Mouse (Mus musculus) forebrain, postnatal 0 days (tissue): ENCODE measurements around the gene Clps. TPM values are rescaled to one million over a fixed set of nuclear protein-coding genes. Genes with fewer than 3 reads are reported as not detected.

Experiments used
- ATAC-seq: fragments of 200-750 bp; cut with Nextera tagmentation; 2 replicates; pipeline ENCODE4 v1.8.0; 2017; ENCODE audit warnings: mild to moderate bottlenecking, moderate library complexity
- DNase-seq: peaks from one replicate; pipeline ENCODE4 v3.0.0-alpha.2; 2015
- H3K27ac ChIP-seq: fragments of 300-500 bp; sonication (generic); 2 replicates; pipeline ENCODE4 v1.5.1; 2014; ENCODE audit warnings: low read depth, mild to moderate bottlenecking, antibody characterized with exemption, low read length, moderate library complexity, mixed read lengths
- H3K27me3 ChIP-seq: fragments of 300-500 bp; sonication (generic); 2 replicates; pipeline ENCODE4 v1.6.1; 2014; ENCODE audit warnings: mild to moderate bottlenecking, low read length, mixed read lengths; ENCODE audit not compliant: insufficient read depth
- H3K36me3 ChIP-seq: fragments of 300-500 bp; sonication (generic); 2 replicates; pipeline ENCODE4 v1.6.1; 2014; ENCODE audit warnings: mild to moderate bottlenecking, moderate library complexity; ENCODE audit not compliant: insufficient read depth
- H3K4me1 ChIP-seq: fragments of 300-500 bp; sonication (generic); 2 replicates; pipeline ENCODE4 v1.6.1; 2014; ENCODE audit warnings: antibody characterized with exemption; ENCODE audit not compliant: insufficient read depth
- H3K4me2 ChIP-seq: fragments of 300-500 bp; sonication (generic); 2 replicates; pipeline ENCODE4 v1.6.1; 2014; ENCODE audit warnings: low read depth, mild to moderate bottlenecking, moderate library complexity
- H3K4me3 ChIP-seq: fragments of 300-500 bp; sonication (generic); 2 replicates; pipeline ENCODE4 v1.5.1; 2014; ENCODE audit warnings: low read depth, low read length, mixed read lengths
- H3K9ac ChIP-seq: fragments of 300-500 bp; sonication (generic); 2 replicates; pipeline ENCODE4 v1.6.1; 2014; ENCODE audit warnings: mild to moderate bottlenecking
- H3K9me3 ChIP-seq: fragments of 300-500 bp; sonication (generic); 2 replicates; pipeline ENCODE4 v1.6.1; 2016; ENCODE audit warnings: low read length
- CTCF ChIP-seq: sonication (generic); IDR thresholded peaks from 2 replicates; pipeline ENCODE4 v1.5.1; 2016; ENCODE audit warnings: antibody characterized with exemption, control low read depth, low read depth
- WGBS: fragments of 180-500 bp; shearing (Covaris S2); extraction: QIAGEN DNeasy Blood & Tissue Kit; methylation state at CpG from one replicate; pipeline ENCODE4 v1.1.7; 2014; 5-methylcytosine and 5-hydroxymethylcytosine counted together
- polyA plus RNA-seq: library from polyadenylated mRNA; unstranded; fragments of >200 nt; fragmentation: Nextera tagmentation; extraction: Ambion mirVana; gene quantifications from 2 replicates; pipeline ENCODE4 v1.2.1, GENCODE M21; 2015
- total RNA-seq: library from RNA; depleted of rRNA; stranded (reverse); fragments of >200 nt; gene quantifications from 2 replicates; pipeline ENCODE4 v1.2.3, GENCODE M21; 2014; rRNA removed

The Clps gene
- not detected in 2 replicates for total RNA-seq
- polyA plus RNA-seq = not detected in 2 replicates

DNA sequence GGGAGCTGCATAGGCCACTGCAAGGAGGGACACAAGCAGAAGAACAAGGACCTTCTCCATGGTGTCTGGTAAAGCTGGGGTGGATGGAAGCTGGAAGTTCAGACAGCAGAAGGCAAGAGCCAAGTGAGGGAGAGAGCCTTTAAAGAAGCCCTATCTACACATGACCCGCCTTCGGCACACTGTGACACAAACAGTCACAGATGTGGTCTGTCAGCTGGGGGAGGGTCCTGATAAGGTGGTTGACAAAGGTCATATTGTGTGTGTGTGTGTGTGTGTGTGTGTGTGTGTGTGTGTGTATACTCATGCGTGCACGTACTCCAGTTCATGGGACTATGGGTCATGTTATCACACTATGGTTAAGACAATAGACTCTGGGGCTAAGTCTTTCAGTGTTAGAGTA, at the start of gene Clps:
Gene Clps, minus strand, starts transcription at position 169 of the 400 bp plus-strand sequence.
- no peak for DNase-seq
- Histone ChIP-seq H3K4me3 (no peak within 1 kb of the TSS), H3K4me2 (no peak within 1 kb of the TSS), H3K27ac (no peak within 1 kb of the TSS), H3K27me3 (no peaks in the 10 kb centered on the region), H3K9me3 (no peaks in the 10 kb centered on the region), H3K36me3 (no peaks in the 10 kb centered on the region), H3K9ac (no peak within 1 kb of the TSS), H3K4me1 (no peaks in the 10 kb centered on the region)
- WGBS = 88% methylated on average over 4 of the region's 4 CpGs
- ATAC-seq = no peak
- no peak for TF ChIP-seq CTCF

DNA sequence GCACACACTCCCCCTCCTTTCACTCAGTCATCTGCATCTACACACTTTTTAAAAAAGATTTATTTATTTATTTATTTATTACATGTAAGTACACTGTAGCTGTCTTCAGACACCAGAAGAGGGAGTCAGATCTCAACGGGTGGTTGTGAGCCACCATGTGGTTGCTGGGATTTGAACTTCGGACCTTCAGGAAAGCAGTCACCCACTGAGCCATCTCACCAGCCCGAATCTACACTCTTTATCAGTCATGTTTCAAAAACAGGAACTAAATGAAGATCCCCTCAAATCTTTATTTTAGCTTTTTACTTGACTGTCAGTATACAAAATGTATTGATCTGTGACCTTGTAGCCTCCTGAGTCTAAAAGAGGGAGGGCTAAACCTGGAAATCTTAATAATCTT, 49.0 kb upstream of the Clps start:
- DNase-seq (no peak), ATAC-seq (no peak)
- Histone ChIP-seq H3K36me3 (peaks cover 30% of the 10 kb centered on the region), H3K27ac (no peak overlapping the region), H3K4me2 (no peak overlapping the region), H3K27me3 (no peaks in the 10 kb centered on the region), H3K9ac (no peak overlapping the region), H3K4me3 (no peak overlapping the region), H3K4me1 (no peaks in the 10 kb centered on the region), H3K9me3 (no peaks in the 10 kb centered on the region)
- TF ChIP-seq CTCF = no peak
- WGBS = 82% methylated on average over 3 of the region's 3 CpGs

DNA sequence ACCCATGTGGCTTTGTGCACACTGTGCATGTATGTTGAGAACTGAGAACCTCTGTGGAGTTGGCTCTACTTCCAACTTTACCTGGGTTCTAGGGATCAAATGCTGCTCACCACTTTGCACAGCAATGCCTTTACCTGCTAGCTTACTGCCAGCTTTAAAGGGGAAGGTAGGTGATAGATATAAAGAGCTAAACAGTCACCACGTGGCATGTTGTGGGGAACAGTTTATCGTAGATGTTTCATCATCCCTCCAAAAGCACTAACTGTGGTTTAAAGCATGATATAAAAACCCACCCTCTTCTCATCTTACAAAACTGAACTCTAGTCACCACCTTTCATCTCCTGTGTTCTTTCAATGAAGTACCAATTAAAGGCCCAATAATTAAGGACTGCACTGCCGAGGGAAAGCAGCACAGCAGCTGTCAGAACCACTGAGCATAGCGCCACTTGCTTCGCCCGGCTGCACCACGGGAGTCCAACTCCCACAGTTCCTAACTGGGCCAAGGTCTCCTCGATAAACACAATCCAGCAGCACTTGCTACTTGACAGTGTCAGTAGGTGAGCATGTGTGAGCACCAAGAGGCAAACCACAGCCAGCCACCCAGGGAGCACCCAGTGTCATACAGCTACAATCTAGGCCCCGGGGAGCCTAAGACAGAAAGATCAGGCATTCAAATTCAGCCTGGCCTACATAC, 41.1 kb upstream of the Clps start:
- 70% methylated on average over 9 of the region's 9 CpGs for WGBS
- H3K4me2 ChIP-seq = no peak overlapping the region
- H3K4me1 ChIP-seq = no peaks in the 10 kb centered on the region
- H3K36me3 ChIP-seq = peaks cover 81% of the 10 kb centered on the region
- DNase-seq (no peak), ATAC-seq (no peak)
- no peak overlapping the region for H3K4me3 ChIP-seq
- no peak overlapping the region for H3K9ac ChIP-seq
- no peaks in the 10 kb centered on the region for H3K27me3 ChIP-seq
- H3K27ac ChIP-seq = no peak overlapping the region
- no peak for TF ChIP-seq CTCF
- no peaks in the 10 kb centered on the region for H3K9me3 ChIP-seq

DNA sequence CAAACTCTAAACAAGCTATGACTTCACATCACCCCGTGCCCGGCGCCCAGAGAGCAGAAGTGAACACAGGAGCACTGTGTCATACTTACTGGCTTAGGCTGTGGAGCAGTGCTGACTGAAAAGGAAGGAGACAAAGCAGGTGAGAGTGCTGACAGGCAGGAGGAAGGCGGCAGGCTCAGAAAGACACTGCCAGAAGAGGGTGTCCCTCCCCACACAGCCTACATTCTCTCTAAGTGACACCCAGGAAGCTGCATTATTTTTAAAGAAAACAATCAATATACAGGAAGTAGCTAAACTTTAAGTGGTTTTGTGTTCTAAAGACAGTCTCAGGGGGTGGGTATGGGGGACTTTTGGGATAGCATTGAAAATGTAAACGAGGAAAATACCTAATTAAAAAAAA, 40.2 kb upstream of the Clps start:
- DNase-seq (no peak), ATAC-seq (no peak)
- H3K27me3 ChIP-seq = no peaks in the 10 kb centered on the region
- no peak overlapping the region for H3K9ac ChIP-seq
- TF ChIP-seq CTCF = no peak
- H3K36me3 ChIP-seq = peaks cover 86% of the 10 kb centered on the region
- H3K27ac ChIP-seq = no peak overlapping the region
- H3K4me1 ChIP-seq = no peaks in the 10 kb centered on the region
- H3K9me3 ChIP-seq = no peaks in the 10 kb centered on the region
- WGBS = 88% methylated on average over 5 of the region's 5 CpGs
- H3K4me2 ChIP-seq = no peak overlapping the region
- no peak overlapping the region for H3K4me3 ChIP-seq

DNA sequence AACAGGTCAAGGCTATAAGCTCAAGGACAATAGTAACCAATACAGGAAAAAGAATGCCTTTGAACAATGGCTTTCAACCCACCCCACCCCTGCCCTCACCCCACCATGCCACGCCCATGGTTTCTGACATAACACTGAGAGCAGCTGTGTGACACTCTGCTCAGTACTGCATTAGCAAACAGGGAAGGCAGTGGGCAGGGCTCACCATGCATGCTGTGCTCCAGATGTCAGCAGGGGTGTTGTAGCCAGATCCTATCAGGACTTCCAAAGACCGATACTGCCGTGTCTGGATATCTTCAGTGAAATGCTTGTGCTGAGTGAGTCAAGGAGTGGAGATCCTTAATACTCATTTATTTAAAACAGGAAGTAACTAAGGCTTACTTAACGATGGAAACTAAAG, 33.4 kb upstream of the Clps start:
- ATAC-seq (no peak), DNase-seq (no peak)
- TF ChIP-seq CTCF = no peak
- no peak overlapping the region for H3K27ac ChIP-seq
- 80% methylated on average over 4 of the region's 4 CpGs for WGBS
- no peaks in the 10 kb centered on the region for H3K9me3 ChIP-seq
- no peaks in the 10 kb centered on the region for H3K4me1 ChIP-seq
- H3K9ac ChIP-seq = no peak overlapping the region
- H3K27me3 ChIP-seq = no peaks in the 10 kb centered on the region
- no peak overlapping the region for H3K4me3 ChIP-seq
- H3K36me3 ChIP-seq = peaks cover 83% of the 10 kb centered on the region
- no peak overlapping the region for H3K4me2 ChIP-seq

DNA sequence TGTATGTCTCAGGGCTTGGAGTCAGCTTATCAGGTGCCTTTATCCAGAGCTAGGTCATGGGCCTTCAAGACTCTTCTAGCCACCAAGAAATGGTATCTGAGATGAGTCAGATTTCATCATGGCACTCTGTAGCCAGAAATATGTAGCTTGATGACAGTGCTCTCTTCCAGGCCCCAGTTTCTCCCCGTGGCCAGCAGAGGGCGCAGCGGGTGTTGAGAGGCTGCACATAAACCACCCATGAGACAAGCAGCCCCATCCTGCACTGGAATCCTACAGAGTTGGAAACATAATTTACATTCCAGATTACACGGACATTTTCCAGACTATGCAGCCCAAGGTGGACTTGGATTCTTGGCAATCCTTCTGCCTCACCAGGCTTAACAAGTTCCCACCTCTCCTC, 32.4 kb upstream of the Clps start:
- H3K36me3 ChIP-seq = peaks cover 84% of the 10 kb centered on the region

DNA sequence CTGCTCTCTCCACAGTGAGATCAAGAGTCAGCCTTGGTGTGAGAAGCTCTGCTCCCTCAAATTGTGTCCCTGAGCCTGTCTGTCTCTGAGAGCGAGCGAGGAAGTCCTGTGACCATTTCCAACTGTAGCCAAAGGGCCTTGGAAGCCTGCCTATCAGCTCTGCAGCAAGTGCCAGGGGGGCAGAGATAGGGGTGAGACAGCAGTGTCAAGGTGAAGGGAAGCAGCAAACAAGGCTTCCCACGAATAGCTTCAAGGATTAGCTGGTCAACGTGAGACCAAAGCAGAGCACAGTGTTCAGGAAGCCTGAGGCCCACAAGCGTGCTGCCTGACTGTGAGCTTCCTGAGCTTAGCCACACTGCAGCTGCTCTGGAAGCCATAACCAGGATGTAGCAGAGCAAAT, 30.9 kb upstream of the Clps start:
- H3K36me3 ChIP-seq = peaks cover 76% of the 10 kb centered on the region

More for the DNA sequence above, 32.4 kb upstream of the Clps start:
- WGBS = 22% methylated on average over 4 of the region's 4 CpGs
- ATAC-seq (peak; percentile 83), DNase-seq (peak; percentile 80)
- H3K4me2 ChIP-seq = no peak overlapping the region
- H3K9me3 ChIP-seq = no peaks in the 10 kb centered on the region
- no peak overlapping the region for H3K4me3 ChIP-seq
- H3K27ac ChIP-seq = no peak overlapping the region
- no peaks in the 10 kb centered on the region for H3K4me1 ChIP-seq
- TF ChIP-seq CTCF = peak; percentile 89
- no peak overlapping the region for H3K9ac ChIP-seq
- H3K27me3 ChIP-seq = no peaks in the 10 kb centered on the region

More for the DNA sequence above, 30.9 kb upstream of the Clps start:
- Histone ChIP-seq H3K4me2 (no peak overlapping the region), H3K27me3 (no peaks in the 10 kb centered on the region), H3K27ac (no peak overlapping the region), H3K9me3 (no peaks in the 10 kb centered on the region), H3K4me1 (no peaks in the 10 kb centered on the region), H3K4me3 (no peak overlapping the region), H3K9ac (no peak overlapping the region)
- 93% methylated on average over 5 of the region's 5 CpGs for WGBS
- ATAC-seq = no peak
- no peak for TF ChIP-seq CTCF
- no peak for DNase-seq
